Mouse (Mus musculus) small intestine, adult 2 months (tissue): Measurements from ENCODE around the gene 4930564D02Rik.

Experiments
- CTCF ChIP-seq: fragments of 200-500 bp; IDR thresholded peaks from 2 replicates; pipeline ENCODE4 v1.5.1; 2012; ENCODE audit warnings: low read depth, mild to moderate bottlenecking, control low read depth, inconsistent platforms, low read length, moderate library complexity, mixed read lengths; ENCODE audit not compliant: insufficient replicate concordance, insufficient read length; ENCODE audit errors: extremely low read depth
- POLR2A ChIP-seq: fragments of 200-500 bp; IDR thresholded peaks from 2 replicates; pipeline ENCODE4 v1.6.1; 2012; ENCODE audit warnings: low read depth, mild to moderate bottlenecking, control low read depth, inconsistent platforms, low read length, moderate library complexity

GRCm38 (mm10) chr3:105047616-105048015, 19.0 kb upstream of the 4930564D02Rik start:
- no peak for TF ChIP-seq POLR2A
- TF ChIP-seq CTCF: no peak
